Mouse (Mus musculus) MEL (cell line): ENCODE measurements around the gene Olfr457.

Experiments
- CTCF ChIP-seq, 3 experiments: IDR thresholded peaks in 2 of 3; conservative IDR thresholded peaks in 1 of 3; 2 replicates each; pipeline ENCODE4 v1.5.1; 2011 to 2012; ENCODE audit warnings: low read length in 3 of 3, low read depth in 2 of 3, mild to moderate bottlenecking in 2 of 3, improper control_type of control experiment in 1 of 3, inconsistent platforms in 1 of 3, mixed read lengths in 1 of 3, moderate library complexity in 1 of 3; ENCODE audit not compliant: control insufficient read depth in 1 of 3, insufficient read depth in 1 of 3, poor library complexity in 1 of 3, severe bottlenecking in 1 of 3
- MYC ChIP-seq: IDR thresholded peaks from 2 replicates; pipeline ENCODE4 v1.6.1; 2011; ENCODE audit warnings: low read depth, mild to moderate bottlenecking, low read length, improper control_type of control experiment, moderate library complexity

- TF ChIP-seq MYC (no peak), CTCF (IDR thresholded peaks at IDR 0.05 in 2 of 3, conservative IDR thresholded peaks at IDR 0.05 in 1 of 3; ENCODE audit: control insufficient read depth in 1 of 3, insufficient read depth in 1 of 3, low read depth in 2 of 3, low read length in 3 of 3, poor library complexity in 1 of 3, severe bottlenecking in 1 of 3) (no peak)
These were observed 27.3 kb upstream of the Olfr457 start for GRCm38 (mm10) chr6:42503478-42503877.
